Mouse (Mus musculus) limb, embryonic 11.5 days (tissue): ENCODE measurements around the gene Krt72. TPM values are rescaled to one million over a fixed set of nuclear protein-coding genes. Genes with fewer than 3 reads are reported as not detected.

Source experiments
- ATAC-seq: fragments of 200-750 bp; cut with Nextera tagmentation; 2 replicates; pipeline ENCODE4 v1.8.0; 2017; ENCODE audit warnings: low read depth; ENCODE audit not compliant: insufficient number of reproducible peaks, low FRiP score, low TSS enrichment
- DNase-seq: peaks from one replicate; pipeline ENCODE4 v3.0.0-alpha.2; 2015; ENCODE audit warnings: low spot score
- H3K27ac ChIP-seq: fragments of 300-500 bp; sonication (generic); replicated peaks from 2 replicates; pipeline ENCODE4 v1.5.1; 2014; ENCODE audit warnings: low read depth, mild to moderate bottlenecking, low read length
- H3K27me3 ChIP-seq: fragments of 300-500 bp; sonication (generic); 2 replicates; pipeline ENCODE4 v1.6.1; 2014; ENCODE audit warnings: mild to moderate bottlenecking, low read length, mixed read lengths; ENCODE audit not compliant: control insufficient read depth, insufficient read depth
- H3K36me3 ChIP-seq: fragments of 300-500 bp; sonication (generic); 2 replicates; pipeline ENCODE4 v1.6.1; 2014; ENCODE audit warnings: mild to moderate bottlenecking, low read length, moderate library complexity, mixed read lengths; ENCODE audit not compliant: control insufficient read depth, insufficient read depth
- H3K4me1 ChIP-seq: fragments of 300-500 bp; sonication (generic); 2 replicates; pipeline ENCODE4 v1.6.1; 2014; ENCODE audit warnings: low read length, mixed read lengths; ENCODE audit not compliant: control insufficient read depth, insufficient read depth
- H3K4me2 ChIP-seq: fragments of 300-500 bp; sonication (generic); 2 replicates; pipeline ENCODE4 v1.6.1; 2014; ENCODE audit warnings: low read depth, mild to moderate bottlenecking, moderate library complexity; ENCODE audit not compliant: severe bottlenecking
- H3K4me3 ChIP-seq: fragments of 300-500 bp; sonication (generic); 2 replicates; pipeline ENCODE4 v1.5.1; 2014; ENCODE audit warnings: low read depth, low read length
- H3K9ac ChIP-seq: fragments of 300-500 bp; sonication (generic); 2 replicates; pipeline ENCODE4 v1.6.1; 2014; ENCODE audit warnings: mild to moderate bottlenecking, low read length
- H3K9me3 ChIP-seq: fragments of 300-500 bp; sonication (generic); 2 replicates; pipeline ENCODE4 v1.6.1; 2016; ENCODE audit warnings: low read length; ENCODE audit not compliant: control insufficient read depth
- WGBS: fragments of 180-500 bp; shearing (Covaris S2); extraction: QIAGEN DNeasy Blood & Tissue Kit; methylation state at CpG from one replicate; pipeline ENCODE4 v1.1.7; 2014; 5-methylcytosine and 5-hydroxymethylcytosine counted together
- polyA plus RNA-seq: library from polyadenylated mRNA; unstranded; fragments of >200 nt; fragmentation: Nextera tagmentation; extraction: Ambion mirVana; gene quantifications from 2 replicates; pipeline ENCODE4 v1.2.1, GENCODE M21; 2014

Krt72 gene
- polyA plus RNA-seq, 1 experiment from 2014 or later, result not detected

DNA sequence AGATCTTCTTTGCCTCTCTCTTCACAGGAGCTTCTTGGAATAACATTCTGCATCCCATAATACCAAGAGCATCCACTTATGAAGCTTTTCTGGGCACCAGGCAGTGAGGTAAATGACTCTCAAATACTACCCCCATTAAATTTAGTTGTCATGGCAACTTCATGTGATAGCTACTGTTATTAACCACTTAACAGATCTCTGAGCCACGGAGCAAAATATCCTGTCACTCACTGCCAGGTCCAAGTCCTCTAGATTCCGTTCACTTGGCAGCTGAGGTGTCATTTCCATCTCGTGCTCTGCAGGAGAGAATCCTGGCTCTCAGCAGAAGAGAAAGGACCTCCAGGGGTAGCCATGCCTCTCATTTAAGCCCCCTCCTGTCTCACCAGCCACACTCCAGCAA is 4.6 kb upstream of the Krt72 start:
- H3K27ac ChIP-seq, result no peak overlapping the region
- DNase-seq (no peak), ATAC-seq (no peak)
- no peak overlapping the region for H3K9ac ChIP-seq
- no peaks in the 10 kb centered on the region for H3K27me3 ChIP-seq
- WGBS, result 10% methylated on average over 3 of the region's 3 CpGs
- H3K9me3 ChIP-seq, result no peaks in the 10 kb centered on the region
- no peak overlapping the region for H3K4me2 ChIP-seq
- no peaks in the 10 kb centered on the region for H3K4me1 ChIP-seq
- H3K4me3 ChIP-seq, result no peak overlapping the region
- no peaks in the 10 kb centered on the region for H3K36me3 ChIP-seq

- ATAC-seq (no peak), DNase-seq (no peak)
- H3K9me3 ChIP-seq, result no peaks in the 10 kb centered on the region
- H3K27ac ChIP-seq, result no peak overlapping the region
- no peaks in the 10 kb centered on the region for H3K27me3 ChIP-seq
- no peaks in the 10 kb centered on the region for H3K36me3 ChIP-seq
- no peaks in the 10 kb centered on the region for H3K4me1 ChIP-seq
- 82% methylated on average over 10 of the region's 10 CpGs for WGBS
- H3K4me3 ChIP-seq, result no peak overlapping the region
- no peak overlapping the region for H3K9ac ChIP-seq
- no peak overlapping the region for H3K4me2 ChIP-seq
These were observed 12.8 kb downstream of the Krt72 start for GRCm38 (mm10) chr15:101773420-101773819.

DNA sequence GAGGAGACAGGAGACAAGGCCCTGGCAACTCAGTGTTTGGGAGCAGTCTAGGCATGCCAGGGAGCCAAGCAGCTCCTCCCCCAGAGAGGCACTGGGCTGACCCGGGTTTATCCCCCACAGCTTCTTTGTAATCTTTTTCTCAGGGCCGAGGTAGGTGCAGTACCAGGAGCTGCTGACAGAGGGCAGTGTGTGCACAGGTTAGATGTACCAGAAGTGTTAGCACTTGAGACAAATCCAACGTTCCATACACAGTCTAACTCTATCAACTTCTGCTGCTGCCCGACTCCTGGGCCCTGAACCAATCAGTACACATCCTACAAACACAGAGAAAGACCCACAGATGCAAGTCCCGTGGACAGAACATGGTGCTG is 13.6 kb downstream of the Krt72 start:
- H3K27ac ChIP-seq, result no peak overlapping the region
- no peak overlapping the region for H3K4me3 ChIP-seq
- 0 out of 2 replicates have a peak, but pooled peaks have one; percentile 54 for ATAC-seq
- H3K36me3 ChIP-seq, result no peaks in the 10 kb centered on the region
- H3K27me3 ChIP-seq, result no peaks in the 10 kb centered on the region
- no peaks in the 10 kb centered on the region for H3K4me1 ChIP-seq
- no peak overlapping the region for H3K4me2 ChIP-seq
- H3K9ac ChIP-seq, result no peak overlapping the region
- 15% methylated on average over 5 of the region's 5 CpGs for WGBS
- DNase-seq, result peak; percentile 96
- no peaks in the 10 kb centered on the region for H3K9me3 ChIP-seq

DNA sequence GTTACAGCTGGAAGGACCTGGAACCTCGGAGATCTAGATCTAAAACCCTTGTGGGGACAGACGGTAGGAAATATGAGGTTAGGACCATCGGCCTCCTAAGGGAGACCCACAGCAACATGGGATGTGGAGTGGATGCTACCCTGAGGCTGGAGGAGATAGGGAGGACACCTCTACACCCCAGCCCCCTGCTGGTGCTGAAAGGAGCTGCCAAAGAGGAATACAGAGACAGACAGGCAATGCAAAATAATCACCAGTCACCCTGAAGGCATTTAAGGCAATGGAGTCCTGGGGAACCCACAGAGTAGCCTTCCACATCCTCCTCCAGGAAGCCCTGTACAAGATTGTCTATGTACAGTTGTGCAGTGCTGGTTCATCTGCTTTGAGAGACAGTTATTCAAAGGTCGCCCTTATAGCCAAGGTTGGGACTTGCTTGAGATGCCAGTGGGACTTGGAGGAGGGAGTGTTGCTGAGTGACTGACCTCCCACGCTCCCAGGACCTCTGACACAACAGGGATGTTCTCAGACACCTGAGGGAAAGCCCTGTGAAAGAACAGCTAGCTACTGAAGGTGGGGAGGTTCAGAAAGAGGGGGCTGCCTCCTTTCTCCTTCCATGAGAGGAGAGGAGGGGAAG is 14.1 kb downstream of the Krt72 start:
- no peaks in the 10 kb centered on the region for H3K36me3 ChIP-seq
- no peak overlapping the region for H3K27ac ChIP-seq
- 70% methylated on average over 5 of the region's 5 CpGs for WGBS
- DNase-seq (peak; percentile 31), ATAC-seq (no peak)
- H3K4me3 ChIP-seq, result no peak overlapping the region
- no peak overlapping the region for H3K4me2 ChIP-seq
- H3K4me1 ChIP-seq, result no peaks in the 10 kb centered on the region
- no peaks in the 10 kb centered on the region for H3K9me3 ChIP-seq
- H3K9ac ChIP-seq, result no peak overlapping the region
- H3K27me3 ChIP-seq, result no peaks in the 10 kb centered on the region

GRCm38 (mm10) chr15:101770226-101770625 is 16.0 kb downstream of the Krt72 start:
- Histone ChIP-seq H3K4me1 (no peaks in the 10 kb centered on the region), H3K9me3 (no peaks in the 10 kb centered on the region), H3K27me3 (no peaks in the 10 kb centered on the region), H3K4me3 (no peak overlapping the region), H3K9ac (no peak overlapping the region), H3K4me2 (no peak overlapping the region), H3K36me3 (no peaks in the 10 kb centered on the region), H3K27ac (no peak overlapping the region)
- ATAC-seq (no peak), DNase-seq (no peak)
- WGBS, result 47% methylated on average over 8 of the region's 8 CpGs

DNA sequence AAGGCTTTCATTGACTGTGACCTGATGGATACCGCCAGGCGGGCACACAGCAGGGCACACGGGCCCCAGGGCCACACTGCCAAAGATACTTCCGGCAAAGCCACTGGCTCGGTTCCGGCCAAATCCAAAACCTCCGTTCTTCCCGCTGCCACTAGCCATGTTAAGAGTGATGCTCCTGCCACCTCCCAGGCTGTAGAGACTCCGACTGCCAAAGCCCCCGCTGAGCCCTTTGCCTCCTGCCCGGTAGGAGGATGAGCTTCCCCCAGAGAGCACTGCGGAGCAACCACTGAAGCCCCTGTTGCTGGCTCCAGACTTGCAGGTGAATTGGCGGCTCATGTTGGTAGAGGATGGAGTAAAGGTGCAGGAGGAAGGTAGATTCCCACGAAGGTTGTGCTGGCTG is 43.5 kb downstream of the Krt72 start, which contains the start of gene Krt71:
TSS of gene Krt71 (minus strand) at position 399 of the 400 bp plus-strand sequence.
- Histone ChIP-seq H3K27me3 (no peaks in the 10 kb centered on the region), H3K36me3 (no peaks in the 10 kb centered on the region), H3K4me3 (no peak within 1 kb of the TSS), H3K27ac (no peak within 1 kb of the TSS), H3K9ac (no peak within 1 kb of the TSS), H3K9me3 (no peaks in the 10 kb centered on the region), H3K4me2 (no peak within 1 kb of the TSS), H3K4me1 (no peaks in the 10 kb centered on the region)
- DNase-seq (no peak), ATAC-seq (no peak)
- WGBS, result 61% methylated on average over 14 of the region's 14 CpGs

DNA sequence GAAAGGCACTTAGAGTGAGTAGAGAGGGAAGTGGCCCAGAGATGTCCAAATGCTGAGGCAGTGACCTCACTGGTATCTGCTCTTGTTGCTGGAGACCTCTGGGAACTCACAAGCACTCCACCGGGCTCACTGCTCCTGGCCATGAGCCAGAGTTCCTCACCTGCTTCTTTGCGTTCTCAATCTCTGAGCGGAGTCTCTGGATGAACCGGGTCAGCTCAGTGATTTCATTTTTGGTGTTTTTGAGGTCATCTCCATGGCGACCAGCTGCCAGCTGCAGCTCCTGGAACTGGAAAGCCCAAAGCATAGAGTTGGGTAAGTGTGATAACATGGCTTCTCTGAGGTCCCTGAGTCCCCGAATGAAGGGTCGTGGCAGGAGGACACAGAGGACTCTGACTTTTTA is 48.5 kb downstream of the Krt72 start:
- H3K9me3 ChIP-seq, result no peaks in the 10 kb centered on the region
- no peaks in the 10 kb centered on the region for H3K36me3 ChIP-seq
- no peaks in the 10 kb centered on the region for H3K4me1 ChIP-seq
- no peak overlapping the region for H3K4me3 ChIP-seq
- no peak for DNase-seq
- ATAC-seq, result no peak
- H3K9ac ChIP-seq, result no peak overlapping the region
- WGBS, result 78% methylated on average over 7 of the region's 7 CpGs
- no peak overlapping the region for H3K27ac ChIP-seq
- no peak overlapping the region for H3K4me2 ChIP-seq
- no peaks in the 10 kb centered on the region for H3K27me3 ChIP-seq

- H3K9ac ChIP-seq, result no peak overlapping the region
These were observed 55.6 kb downstream of the Krt72 start for GRCm38 (mm10) chr15:101730653-101731052.

More at GRCm38 (mm10) chr15:101730653-101731052, 55.6 kb downstream of the Krt72 start:
- ATAC-seq, result no peak
- DNase-seq, result no peak
- no peaks in the 10 kb centered on the region for H3K9me3 ChIP-seq
- no peak overlapping the region for H3K4me3 ChIP-seq
- no peaks in the 10 kb centered on the region for H3K27me3 ChIP-seq
- no peak overlapping the region for H3K4me2 ChIP-seq
- H3K27ac ChIP-seq, result no peak overlapping the region
- H3K36me3 ChIP-seq, result no peaks in the 10 kb centered on the region
- no peaks in the 10 kb centered on the region for H3K4me1 ChIP-seq
